Mouse (Mus musculus) heart, adult 9 months (tissue): ENCODE data around the gene Gys1.
"Not testable (repeated sequence)": the region's sequence is repeated elsewhere in the genome, so short reads cannot be mapped to it uniquely, and the experiment has no call there.

Experiments
- DNase-seq, 2 experiments: peaks; one replicate each; pipeline ENCODE4 v3.0.0; 2022; ENCODE audit warnings: low spot score in 2 of 2

Gene Gys1

DNA sequence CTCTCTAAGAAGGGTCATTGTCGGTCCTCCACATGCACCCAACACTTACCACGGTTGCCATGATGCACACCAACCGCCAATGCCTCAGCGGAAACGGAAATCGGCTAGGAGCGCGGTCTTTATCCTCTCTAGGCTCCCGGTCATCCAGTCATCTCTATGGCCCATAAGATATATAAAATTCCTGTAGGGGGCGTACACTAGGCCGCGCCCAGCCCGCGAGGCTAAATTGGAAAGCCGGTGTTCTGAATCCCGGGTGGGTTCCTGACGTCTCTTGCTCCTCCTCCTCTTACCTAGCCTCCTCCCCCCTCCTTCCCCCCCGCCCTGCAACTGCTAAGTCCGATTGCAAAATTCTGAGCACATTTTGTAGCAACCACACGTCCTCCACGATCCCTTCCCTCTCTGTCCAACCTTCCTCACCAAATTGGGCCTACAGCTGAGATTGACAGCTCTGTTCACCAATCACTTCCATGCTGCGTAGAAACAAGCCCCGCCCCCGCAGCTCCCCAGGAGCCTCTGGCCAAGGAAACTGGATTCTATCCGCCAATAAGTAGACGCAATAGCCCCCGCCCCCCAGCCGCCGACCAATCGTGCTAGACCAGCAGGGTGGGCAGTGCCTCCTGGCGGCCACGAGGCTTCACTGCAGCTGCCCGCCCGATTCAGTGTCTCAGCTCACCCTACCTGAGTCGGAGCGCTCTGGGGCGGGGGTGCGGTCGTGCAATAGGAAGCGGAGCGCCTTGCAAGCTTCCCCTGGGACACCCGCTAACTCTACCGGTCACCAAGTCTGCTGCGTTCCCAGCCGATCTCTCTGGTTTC, at the start of gene Gys1:
Gene Gys1, plus strand, starts transcription at position 642 of the 813 bp plus-strand sequence.
- DNase-seq, result peak; percentile 99 to 100

- no peak for DNase-seq
Measured at GRCm38 (mm10) chr7:45386077-45386476, 48.6 kb upstream of the Gys1 start.

DNA sequence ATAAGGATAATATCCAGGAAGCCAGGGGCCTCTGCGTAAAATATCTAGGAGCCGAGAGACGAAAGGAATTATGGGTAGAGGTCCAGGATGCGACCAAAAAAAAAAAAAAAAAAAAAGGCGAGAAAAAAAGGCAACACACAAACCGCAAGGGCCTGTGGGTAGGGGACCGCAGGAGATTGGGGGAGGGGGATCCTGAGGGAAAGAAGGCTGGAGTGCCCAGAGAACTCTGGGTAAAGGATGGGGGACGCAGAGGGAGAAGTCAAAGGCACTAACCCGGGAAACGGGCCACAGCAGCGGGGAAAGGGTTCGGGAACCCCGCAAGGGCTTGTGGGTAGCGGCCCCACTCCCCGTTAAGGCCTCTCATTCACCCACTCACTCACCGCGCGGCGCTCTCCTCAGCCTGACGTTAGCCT, 39.5 kb upstream of the Gys1 start:
- no peak for DNase-seq

- peak; percentile 100 for DNase-seq
Measured at GRCm38 (mm10) chr7:45395578-45396336, 38.9 kb upstream of the Gys1 start, which contains the start of gene Snrnp70. TSS of gene Snrnp70 (minus strand) at chr7:45395742.

DNA sequence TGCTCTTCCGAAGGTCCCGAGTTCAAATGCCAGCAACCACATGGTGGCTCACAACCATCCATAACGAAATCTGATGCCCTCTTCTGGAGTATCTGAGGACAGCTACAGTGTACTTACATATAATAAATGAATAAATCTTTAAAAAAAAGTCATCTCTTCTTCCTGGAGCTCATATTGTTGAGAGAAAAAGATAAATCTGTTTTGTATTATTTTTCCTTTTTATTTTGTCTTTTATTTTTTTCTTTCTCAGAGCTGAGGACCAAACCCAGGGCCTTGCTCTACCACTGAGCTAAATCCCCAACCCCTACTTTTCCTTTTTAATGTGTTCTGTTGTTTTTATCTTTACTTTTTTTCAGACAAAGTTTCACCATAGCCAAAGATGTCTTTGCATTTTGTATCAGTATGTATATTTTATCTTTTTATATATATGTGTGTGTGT, 38.3 kb upstream of the Gys1 start:
- not testable (repeated sequence) for DNase-seq

DNA sequence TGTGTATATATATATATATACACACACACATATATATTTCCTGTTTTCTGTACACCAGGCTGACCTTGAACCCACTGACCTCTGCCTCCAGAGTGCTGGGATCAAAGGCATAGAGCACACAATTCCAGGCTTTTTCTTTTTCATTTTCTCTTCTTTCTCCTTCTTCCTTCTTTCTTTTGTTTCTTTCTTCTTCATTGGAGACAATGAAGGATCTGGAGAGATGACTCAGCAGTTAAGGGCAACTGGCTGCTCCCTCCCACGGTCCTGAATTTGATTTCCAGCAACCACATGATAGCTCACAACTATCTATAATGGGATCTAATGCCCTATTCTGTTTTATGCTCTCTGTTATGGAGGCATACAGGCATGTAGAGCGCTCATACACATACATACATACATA, 37.9 kb upstream of the Gys1 start:
- DNase-seq, result no peak

DNA sequence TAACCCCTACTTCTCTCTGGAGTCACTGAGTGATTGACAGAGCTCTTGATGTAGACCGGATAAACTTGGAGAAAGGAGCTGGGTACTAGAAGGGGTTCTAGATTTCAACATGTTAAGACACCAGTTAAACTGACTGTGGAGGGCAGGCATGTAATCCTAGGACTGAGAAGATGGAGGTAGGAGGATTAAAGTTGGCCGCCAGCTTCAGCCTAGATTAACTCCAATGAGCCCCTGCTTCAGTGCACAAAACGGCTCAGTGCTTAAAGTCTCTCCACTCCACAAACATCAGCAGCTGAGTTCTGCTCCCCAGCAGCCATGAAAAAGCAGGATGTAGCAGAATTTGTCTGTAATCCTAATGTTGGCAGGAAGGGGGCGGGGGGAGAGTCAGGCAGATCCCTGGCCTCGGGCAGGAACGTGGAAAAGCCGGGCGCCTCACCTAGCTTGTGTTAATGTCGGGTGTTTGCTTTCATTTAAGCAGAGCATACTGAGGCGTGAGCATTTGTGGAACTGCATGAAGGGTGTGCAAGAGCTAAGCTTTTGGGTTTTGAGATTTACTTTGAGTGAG, 33.0 kb upstream of the Gys1 start:
- no peak for DNase-seq

DNA sequence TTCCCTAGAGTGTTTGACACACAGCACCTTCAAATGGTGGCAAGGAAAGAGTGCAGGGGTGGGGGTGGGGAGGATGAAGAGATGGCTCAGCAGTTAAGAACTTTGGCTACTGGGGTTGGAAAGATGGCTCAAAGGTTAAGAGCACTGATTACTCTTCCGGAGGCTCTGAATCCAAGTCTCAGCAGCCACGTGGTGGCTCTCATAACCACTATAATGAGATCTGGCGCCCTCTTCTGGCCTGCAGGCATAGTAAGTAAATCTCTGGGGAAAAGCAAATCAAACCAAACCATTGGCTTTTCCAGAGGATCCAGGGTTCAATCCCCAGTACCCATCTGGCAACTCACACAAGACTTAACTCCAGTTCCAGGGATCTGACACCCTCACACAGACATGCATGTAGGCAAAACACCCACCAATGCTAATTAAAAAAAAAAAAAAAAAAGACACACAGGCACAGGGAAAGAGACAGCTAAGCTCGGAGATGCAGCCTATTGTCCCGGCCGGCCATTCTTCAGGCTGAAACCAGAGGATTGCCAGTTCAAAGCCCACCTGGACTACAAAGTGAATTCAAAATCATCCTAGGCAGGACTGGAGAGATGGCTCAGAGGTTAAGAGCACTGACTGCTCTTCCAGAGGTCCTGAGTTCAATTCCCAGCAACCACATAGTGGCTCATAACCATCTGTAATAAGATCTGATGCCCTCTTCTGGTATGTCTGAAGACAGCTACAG, 30.9 kb upstream of the Gys1 start:
- DNase-seq, result peak in 1 of 2 experiments; percentile 22

DNA sequence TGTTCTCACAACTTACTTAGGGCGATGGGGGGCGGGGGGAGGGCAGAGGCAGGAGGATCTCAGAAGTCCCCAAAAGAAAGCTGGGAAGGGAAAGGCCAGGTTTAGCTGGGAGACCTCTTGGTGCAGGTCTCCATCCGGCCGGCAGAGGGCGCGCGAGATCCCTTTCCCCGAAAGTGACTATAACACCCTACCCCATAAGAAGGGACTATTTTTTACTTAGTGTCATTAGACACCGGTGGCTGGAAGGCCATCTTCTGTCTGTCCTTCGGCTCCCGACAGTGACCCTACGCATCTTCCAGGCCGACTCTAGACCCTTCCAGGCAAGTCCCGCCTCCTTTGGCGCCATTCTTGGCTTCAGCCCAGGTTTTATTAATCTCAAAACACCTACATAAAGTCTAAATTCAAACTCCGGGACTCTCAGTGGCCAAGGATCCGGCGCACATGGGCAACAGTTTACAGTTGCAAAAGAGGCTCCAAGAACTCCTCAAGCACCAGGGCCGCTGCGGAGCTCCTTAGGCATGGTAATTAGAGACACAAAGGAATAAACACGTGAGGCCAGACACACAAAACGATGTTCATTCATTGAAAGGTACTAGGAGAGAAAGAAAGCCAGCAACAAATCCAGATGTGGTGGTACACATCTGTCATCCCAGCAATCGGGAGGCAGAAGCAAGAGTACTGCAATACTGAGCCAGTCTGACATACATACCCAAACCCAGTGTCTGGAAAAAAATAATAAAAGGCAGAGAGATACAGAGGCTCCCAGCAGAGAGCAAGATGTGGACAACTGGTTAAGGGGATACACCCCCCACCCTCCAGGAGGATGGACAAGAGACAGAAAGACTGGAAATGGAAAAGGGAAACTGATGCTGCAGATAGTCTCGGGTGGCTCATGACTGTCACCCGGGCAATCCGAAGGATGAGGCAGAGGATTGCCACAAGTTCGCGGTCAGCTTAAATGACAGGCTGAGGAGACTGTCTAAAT, 29.3 kb upstream of the Gys1 start, which contains the start of gene Kcna7:
Gene Kcna7, plus strand, starts transcription at position 563 of the 985 bp plus-strand sequence.
- peak; percentile 64 to 67 for DNase-seq

DNA sequence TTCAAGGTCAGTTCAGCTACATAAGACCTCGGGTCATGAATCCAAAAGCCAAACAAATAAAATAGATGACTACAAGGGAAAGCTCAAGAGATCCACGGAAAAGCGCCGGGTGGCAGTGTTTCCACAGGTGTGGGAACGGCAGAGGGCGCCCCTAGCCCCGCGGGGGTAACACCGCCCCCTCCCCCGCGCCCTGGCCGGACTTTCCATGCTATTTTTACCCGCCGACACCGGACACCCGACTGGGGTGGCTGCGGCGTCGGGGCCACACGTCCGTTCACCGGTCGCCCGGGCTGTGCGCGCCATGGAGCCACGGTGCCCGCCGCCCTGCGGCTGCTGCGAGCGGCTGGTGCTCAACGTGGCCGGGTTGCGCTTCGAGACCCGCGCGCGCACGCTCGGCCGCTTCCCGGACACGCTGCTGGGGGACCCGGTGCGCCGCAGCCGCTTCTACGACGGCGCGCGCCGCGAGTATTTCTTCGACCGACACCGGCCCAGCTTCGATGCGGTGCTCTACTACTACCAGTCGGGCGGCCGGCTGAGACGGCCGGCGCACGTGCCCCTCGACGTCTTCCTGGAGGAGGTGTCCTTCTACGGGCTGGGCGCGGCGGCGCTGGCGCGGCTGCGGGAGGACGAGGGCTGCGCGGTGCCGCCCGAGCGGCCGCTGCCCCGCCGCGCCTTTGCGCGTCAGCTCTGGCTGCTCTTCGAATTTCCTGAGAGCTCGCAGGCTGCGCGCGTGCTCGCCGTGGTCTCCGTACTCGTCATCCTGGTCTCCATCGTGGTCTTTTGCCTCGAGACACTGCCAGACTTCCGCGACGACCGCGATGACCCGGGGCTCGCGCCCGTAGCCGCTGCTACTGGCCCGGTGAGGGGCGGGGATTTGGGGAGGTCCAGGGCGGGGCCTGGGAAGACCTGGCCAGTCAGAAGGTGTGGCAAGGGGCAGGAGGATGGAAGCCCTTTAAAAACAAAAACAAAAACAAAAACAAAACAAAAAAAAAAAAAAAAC, 28.2 kb upstream of the Gys1 start:
- DNase-seq, result peak; percentile 39 to 51

- DNase-seq, result no peak
Measured at GRCm38 (mm10) chr7:45407836-45408235, 26.8 kb upstream of the Gys1 start.

GRCm38 (mm10) chr7:45408351-45408750, 26.3 kb upstream of the Gys1 start:
- no peak for DNase-seq

DNA sequence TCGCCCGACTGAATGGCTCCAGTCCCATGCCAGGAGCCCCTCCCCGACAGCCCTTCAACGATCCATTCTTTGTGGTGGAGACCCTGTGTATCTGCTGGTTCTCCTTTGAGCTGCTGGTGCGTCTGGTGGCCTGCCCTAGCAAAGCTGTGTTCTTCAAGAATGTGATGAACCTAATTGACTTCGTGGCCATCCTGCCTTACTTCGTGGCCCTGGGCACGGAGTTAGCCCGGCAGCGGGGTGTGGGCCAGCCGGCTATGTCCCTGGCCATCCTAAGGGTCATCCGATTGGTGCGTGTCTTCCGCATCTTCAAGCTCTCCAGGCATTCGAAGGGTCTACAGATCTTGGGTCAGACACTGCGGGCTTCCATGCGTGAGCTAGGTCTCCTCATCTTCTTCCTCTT, 25.7 kb upstream of the Gys1 start:
- no peak for DNase-seq

- no peak for DNase-seq
Measured at GRCm38 (mm10) chr7:45409497-45410163, 25.0 kb upstream of the Gys1 start.

- no peak for DNase-seq
Measured at GRCm38 (mm10) chr7:45412421-45412820, 22.2 kb upstream of the Gys1 start.

GRCm38 (mm10) chr7:45413113-45413863, 21.4 kb upstream of the Gys1 start, which contains the start of gene Ntf5:
TSS of gene Ntf5 (plus strand) at chr7:45413695.
- DNase-seq, result no peak

DNA sequence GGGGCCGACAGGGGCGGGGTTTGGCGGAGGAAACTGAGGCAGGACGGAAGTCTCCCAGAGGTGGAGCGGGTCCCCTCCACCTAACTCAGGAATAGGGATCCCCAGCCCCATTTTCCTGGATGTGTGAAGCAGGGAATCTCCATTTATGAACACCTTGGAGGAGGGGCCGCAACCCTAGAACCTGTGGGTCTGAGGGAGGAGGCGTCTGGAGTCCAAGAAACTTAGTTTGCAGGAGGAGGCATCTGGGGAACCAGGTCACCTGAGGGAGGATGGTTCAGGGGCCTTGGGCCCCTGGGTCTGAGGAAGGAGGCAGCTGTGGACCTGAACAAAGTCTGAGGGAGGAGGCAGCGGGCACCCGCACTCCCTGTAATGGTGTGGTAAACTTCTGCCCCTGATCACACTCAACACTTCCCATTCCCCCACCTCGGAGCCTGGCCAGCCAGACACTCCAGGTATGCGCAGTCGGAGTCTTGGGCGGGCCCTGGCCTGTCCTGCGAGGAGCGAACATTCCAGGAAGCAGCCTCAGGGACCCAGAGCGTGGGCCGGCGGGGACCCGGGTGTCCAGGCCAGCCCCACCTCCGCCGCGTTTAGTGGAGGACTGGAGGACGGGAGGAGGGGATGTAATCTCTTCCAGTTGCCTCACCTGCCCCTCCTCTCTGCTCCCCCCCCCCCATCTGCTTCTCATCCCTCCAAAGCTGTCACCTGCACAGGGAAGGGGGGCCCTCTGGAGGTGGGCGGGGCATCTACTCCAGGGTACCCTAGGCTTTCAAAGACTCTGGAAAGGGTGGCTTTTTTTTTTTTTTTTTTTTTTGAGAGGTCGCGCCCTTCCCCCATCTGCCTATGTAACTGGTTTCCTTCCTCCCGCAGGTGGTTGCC, 20.5 kb upstream of the Gys1 start:
- no peak for DNase-seq
